Mouse (Mus musculus): Measurements from ENCODE around the gene Fau.
"Not testable (repeated sequence)": the region's sequence is repeated elsewhere in the genome, so short reads cannot be mapped to it uniquely, and the experiment has no call there.

Gene Fau

DNA sequence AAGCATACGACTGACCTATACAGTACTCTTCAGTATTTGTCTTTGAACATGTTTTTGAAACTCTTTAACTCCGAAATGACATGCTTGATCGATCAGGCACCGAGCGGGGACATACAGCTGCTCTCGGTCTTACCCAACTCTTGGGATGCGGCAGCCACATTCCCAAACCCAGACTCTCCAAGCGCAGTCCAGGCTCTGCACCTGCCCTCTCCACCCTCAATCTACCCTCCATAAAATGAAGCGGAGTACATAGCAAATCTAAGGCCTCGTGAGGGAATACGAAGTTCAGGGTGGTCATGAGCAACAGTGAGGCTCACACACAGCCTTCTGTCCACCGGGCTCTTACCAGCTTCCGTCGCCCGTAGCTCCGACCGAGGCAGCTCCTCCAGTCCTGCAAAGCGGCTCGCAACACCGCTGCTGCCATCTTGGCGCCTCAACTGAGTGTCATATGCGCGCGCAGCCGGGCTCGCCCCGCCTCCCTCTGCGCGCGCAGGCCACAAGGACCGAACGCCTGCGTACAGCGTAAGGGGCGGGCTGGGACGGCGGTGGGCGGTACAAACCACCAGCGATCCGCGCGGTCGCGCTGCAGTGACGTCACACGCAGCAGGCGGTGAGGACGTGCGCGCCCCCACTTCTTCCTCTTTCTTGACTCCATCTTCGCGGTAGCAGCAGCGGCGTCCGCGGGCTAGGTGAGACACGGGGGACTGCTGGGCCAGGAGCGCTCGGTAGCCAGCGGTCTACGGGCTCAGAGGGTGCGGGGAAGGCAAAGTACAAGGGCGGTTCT is at the start of gene Fau, which contains the start of gene Mrpl49:
Fau (plus strand) TSS at position 532 of the 784 bp plus-strand sequence.
Mrpl49 (minus strand) TSS at position 473 of the 784 bp plus-strand sequence.
- DNase-seq (ENCODE audit: extremely low spot score, low spot score): peak; percentile 98

- no peak for DNase-seq (ENCODE audit: extremely low spot score, low spot score)
Observed at GRCm38 (mm10) chr19:6009137-6009536, 48.5 kb upstream of the Fau start.

DNA sequence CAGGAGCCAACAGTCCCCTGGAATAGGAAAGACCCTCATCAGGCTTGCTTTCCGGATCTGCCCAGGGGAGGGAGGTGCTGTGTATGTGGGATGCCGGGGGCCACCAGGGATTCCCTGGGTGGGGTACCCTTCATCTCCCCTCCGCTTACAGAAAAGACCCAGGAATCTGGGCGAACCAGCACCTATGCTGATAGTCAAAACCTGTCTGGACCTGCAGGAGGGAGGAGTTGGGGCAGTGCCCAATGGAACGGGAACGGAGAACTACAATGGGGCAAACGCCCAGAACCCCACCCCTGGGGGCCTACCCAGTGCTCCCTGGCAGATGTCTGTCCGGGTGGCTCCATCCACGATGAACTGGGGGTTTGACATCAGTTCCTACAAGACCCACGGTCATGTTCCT is 44.0 kb upstream of the Fau start:
- DNase-seq (ENCODE audit: extremely low spot score, low spot score): no peak

GRCm38 (mm10) chr19:6014991-6015510 is 42.6 kb upstream of the Fau start:
- peak; percentile 57 for DNase-seq (ENCODE audit: extremely low spot score, low spot score)

GRCm38 (mm10) chr19:6015511-6016315 is 41.9 kb upstream of the Fau start, which contains the start of gene Capn1:
TSS of gene Capn1 (minus strand) at chr19:6015897.
- DNase-seq (ENCODE audit: extremely low spot score, low spot score): peak; percentile 73

GRCm38 (mm10) chr19:6016532-6016931 is 41.1 kb upstream of the Fau start:
- DNase-seq (ENCODE audit: extremely low spot score, low spot score): no peak

GRCm38 (mm10) chr19:6018142-6019089 is 39.2 kb upstream of the Fau start:
- peak; percentile 90 for DNase-seq (ENCODE audit: extremely low spot score, low spot score)

- DNase-seq (ENCODE audit: extremely low spot score, low spot score): no peak
Observed at GRCm38 (mm10) chr19:6020276-6020675, 37.4 kb upstream of the Fau start.

GRCm38 (mm10) chr19:6023059-6023458 is 34.6 kb upstream of the Fau start:
- DNase-seq (ENCODE audit: extremely low spot score, low spot score): no peak

- DNase-seq (ENCODE audit: extremely low spot score, low spot score): no peak
Observed at GRCm38 (mm10) chr19:6023930-6024329, 33.7 kb upstream of the Fau start.

DNA sequence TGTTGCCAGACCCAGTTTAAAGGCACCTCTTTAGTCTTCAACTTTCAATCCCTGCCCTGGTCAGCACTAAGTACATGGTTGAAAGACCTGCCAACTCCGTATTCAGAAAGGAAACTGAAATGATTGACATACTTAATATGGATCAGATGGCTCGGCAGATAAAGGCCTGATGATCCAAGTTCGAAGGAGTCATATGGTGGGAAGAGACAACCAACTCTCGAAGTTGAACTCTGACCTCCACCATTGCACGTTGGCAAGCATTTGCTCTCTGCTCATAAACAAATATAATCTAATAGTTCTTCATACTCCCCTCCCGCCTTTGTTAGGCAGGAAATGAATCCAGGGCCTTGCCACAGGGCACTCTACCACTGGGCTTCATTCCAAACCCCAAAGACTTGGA is 28.7 kb upstream of the Fau start:
- no peak for DNase-seq (ENCODE audit: extremely low spot score, low spot score)

DNA sequence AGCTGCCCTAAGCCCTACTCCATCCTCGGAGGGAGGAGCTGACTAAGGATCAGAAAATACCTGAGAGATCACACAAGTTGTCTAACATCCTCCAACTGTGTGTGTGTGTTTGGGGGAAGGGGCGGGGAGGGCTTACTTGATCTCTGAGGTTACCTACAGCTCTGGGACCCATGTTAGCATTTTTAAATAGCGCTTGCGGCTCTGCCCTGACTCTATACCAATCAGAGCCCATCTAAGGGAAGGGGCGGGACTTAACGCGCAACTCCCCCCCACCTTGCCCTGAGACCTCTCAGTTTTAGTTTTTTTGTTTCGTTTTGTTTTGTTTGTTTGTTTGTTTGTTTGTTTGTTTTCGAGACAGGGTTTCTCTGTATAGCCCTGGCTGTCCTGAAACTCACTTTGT is 28.2 kb upstream of the Fau start:
- no peak for DNase-seq (ENCODE audit: extremely low spot score, low spot score)

GRCm38 (mm10) chr19:6030520-6031280 is 26.9 kb upstream of the Fau start:
- no peak for DNase-seq (ENCODE audit: extremely low spot score, low spot score)

GRCm38 (mm10) chr19:6035966-6036585 is 21.6 kb upstream of the Fau start:
- no peak for DNase-seq (ENCODE audit: extremely low spot score, low spot score)

DNA sequence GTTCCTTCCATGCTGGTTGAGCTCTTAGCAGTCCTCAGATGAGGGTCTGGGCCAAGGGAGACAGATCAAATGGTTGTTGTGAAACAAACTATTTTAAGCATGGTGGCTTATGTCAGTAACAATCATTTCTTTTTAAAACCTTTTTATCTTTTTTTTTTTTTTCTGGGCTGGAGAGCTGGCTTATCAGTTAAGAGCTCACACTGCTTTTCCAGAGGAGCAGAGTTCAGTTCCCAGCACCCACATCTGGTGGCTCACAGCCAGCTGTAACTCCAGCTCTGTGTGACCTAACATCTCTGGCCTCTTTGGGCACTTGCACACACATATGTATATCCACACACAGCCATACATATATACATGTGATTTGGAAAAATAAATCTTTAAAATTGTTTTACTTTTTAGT is 19.9 kb upstream of the Fau start:
- DNase-seq (ENCODE audit: extremely low spot score, low spot score): no peak

DNA sequence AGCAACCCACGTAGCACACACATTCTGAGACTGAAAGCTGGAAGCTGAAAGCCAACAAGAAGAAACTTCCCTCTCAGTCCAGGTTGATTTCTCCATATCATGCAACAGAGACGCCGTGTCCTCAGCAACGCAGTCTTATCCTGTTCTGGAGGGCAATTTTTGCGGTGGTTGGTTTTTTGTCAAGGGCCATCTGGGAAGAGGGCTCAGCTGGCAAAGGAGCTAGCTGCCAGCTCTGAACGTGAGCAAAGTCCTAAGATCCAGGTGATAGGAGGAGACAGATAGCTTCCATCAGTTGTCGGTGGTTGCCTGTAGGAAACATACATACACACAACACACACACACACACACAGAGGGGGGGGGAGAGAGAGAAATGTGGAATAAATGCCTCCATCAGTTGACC is 19.3 kb upstream of the Fau start:
- DNase-seq (ENCODE audit: extremely low spot score, low spot score): no peak

DNA sequence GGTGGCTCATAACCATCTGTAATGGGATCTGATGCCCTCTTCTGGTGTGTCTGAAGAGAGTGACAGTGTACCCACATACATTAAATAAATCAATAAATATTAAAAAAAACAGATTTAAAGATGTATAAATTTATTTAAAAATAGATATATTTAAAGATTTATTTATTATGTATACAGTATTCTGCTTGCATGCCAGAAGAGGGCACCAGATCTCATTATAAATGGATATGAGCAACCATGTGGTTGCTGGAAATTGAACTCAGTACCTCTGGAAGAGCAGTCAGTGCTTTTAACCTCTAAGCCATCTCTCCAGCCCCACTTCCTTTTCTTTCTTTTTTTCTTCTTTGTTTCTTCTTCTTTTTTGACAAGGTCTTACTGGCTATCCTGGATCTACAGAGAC is 17.6 kb upstream of the Fau start:
- no peak for DNase-seq (ENCODE audit: extremely low spot score, low spot score)

GRCm38 (mm10) chr19:6042293-6042692 is 15.4 kb upstream of the Fau start:
- no peak for DNase-seq (ENCODE audit: extremely low spot score, low spot score)

DNA sequence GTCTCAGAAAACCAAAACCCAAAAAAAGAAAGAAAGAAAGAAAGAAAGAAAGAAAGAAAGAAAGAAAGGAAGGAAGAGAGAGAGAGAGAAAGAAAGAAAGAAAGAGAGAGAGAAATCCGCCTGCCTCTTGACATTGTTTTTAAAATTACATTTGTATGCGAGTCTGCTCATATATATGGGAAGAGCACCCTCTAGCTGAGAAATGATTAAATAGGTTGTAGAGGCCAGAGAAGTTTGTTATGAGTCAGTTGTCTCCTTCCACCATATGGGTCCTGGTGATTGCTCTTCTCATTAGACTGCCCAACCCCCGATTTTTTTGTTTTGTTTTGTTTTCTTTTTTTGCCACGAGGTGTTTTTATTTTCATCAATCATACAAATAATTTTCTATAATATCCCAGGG is 13.5 kb upstream of the Fau start:
- DNase-seq (ENCODE audit: extremely low spot score, low spot score): not testable (repeated sequence)

Data from neural tube, embryonic 10.5 days (tissue).